Mouse (Mus musculus) urinary bladder, postnatal 14 days (tissue): ENCODE results near the gene Dmgdh.

Source experiments
- DNase-seq: peaks from one replicate; pipeline ENCODE4 v3.0.0; 2021; ENCODE audit warnings: low spot score

The Dmgdh gene

GRCm38 (mm10) chr13:93772861-93773260 is 98.6 kb downstream of the Dmgdh start:
- DNase-seq = no peak

- no peak for DNase-seq
Measured at GRCm38 (mm10) chr13:93773704-93774315, 99.6 kb downstream of the Dmgdh start.

- DNase-seq = no peak
Measured at GRCm38 (mm10) chr13:93782823-93783222, 108.6 kb downstream of the Dmgdh start.

- no peak for DNase-seq
Measured at GRCm38 (mm10) chr13:93785329-93785728, 111.1 kb downstream of the Dmgdh start.

GRCm38 (mm10) chr13:93786051-93786450 is 111.8 kb downstream of the Dmgdh start:
- no peak for DNase-seq

- no peak for DNase-seq
Measured at GRCm38 (mm10) chr13:93787647-93788046, 113.4 kb downstream of the Dmgdh start.

GRCm38 (mm10) chr13:93792945-93793642 is 118.9 kb downstream of the Dmgdh start:
- DNase-seq = no peak

GRCm38 (mm10) chr13:93793643-93794182 is 119.5 kb downstream of the Dmgdh start:
- DNase-seq = no peak

GRCm38 (mm10) chr13:93797011-93797600 is 122.9 kb downstream of the Dmgdh start:
- no peak for DNase-seq
